Mouse (Mus musculus) layer of hippocampus, adult 11-12 months (tissue): Measurements from ENCODE around the gene Dennd1b.

Experiments
- DNase-seq: peaks from one replicate; pipeline ENCODE4 v3.0.0; 2022; ENCODE audit warnings: low spot score

The Dennd1b gene

DNA sequence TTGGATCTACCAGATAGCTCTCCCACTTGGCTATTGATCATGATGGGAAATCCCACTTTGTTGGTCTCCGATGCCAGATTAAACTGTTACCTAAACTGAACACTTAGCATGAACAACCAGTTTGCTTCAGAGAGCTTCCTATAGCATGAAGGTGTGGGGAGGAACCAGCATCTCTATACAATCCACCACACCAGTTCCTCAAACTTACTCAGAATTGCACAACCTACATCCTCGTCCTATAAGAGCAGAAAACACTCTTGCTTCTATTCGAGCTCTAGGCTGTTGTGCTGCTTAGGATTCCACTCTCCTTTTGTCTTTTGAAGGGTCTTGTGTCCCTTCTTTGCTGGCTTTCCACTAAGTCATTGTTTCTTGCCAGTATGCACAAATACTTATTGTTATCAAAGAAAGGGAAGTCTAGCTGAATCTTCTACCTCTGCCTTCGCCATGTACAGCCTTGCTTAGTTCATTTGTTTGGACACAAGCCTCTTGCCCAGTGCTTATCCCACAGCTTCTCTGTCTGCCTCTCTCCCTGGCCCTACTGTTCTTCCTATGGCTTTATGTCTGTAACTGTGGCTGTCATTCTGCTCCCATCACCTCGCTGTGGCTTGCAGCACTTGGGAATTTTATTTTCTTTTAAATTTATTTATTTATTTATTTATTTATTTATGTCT, 52.0 kb downstream of the Dennd1b start:
- no peak for DNase-seq

- no peak for DNase-seq
Observed at GRCm38 (mm10) chr1:139021298-139021697, 58.1 kb downstream of the Dennd1b start.

- no peak for DNase-seq
Observed at GRCm38 (mm10) chr1:139025882-139026645, 62.8 kb downstream of the Dennd1b start.

GRCm38 (mm10) chr1:139029521-139029920, 66.3 kb downstream of the Dennd1b start:
- DNase-seq: no peak

GRCm38 (mm10) chr1:139032411-139032810, 69.2 kb downstream of the Dennd1b start:
- DNase-seq: no peak

GRCm38 (mm10) chr1:139035141-139035540, 71.9 kb downstream of the Dennd1b start:
- no peak for DNase-seq

DNA sequence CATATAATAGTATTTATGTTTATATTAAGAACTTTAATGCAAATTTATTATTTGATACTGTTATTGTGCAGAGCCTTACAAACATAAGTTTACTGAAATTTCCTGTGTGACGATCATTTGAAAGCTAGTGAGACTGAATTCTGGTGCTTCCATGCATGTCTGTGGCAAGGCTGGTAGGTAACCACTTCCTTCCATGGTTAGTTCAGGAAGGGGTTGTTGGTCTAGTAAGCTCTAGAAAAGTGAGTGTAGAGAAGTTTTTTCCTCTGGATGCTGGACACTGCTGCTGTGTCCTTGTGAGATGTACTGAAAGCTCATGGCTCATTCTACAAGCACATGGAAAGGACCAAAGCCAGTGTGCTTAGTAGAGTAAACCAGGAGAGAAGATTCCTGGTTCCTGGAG, 73.1 kb downstream of the Dennd1b start:
- DNase-seq: no peak

DNA sequence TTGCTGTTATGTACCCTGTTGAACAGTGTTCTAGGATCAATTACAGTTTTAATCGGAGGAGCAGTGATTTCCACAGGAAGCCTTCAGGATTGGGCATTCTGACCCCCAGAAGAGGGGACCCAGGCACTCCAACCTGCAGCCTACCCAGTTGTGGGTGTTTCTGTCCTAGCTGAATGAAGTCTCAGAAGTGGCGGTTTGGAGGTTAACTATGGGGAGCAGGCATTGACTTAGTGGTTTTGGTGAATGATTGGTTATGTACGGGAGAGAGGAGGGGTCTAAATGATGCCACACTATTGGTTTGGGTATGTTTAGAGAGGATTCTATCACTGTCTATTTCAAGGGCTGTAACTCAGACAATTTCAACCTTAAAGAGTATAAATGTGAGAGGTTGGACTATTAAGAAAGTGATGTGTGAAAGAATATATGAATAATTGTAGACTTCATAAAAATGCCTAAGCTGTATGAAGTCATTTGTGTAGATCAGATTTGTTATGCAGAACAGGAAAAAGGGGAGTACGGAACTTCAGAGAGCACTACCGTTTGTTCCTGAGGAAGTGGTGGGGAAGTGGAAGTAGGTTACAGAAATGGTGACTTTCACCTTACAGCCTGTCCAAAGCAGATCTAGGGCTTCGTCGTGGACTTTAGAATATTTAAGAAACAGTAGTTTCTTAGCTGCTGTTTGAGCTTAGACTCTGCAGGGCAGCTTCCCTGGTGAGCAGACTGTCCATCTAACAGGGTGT, 73.7 kb downstream of the Dennd1b start:
- no peak for DNase-seq

DNA sequence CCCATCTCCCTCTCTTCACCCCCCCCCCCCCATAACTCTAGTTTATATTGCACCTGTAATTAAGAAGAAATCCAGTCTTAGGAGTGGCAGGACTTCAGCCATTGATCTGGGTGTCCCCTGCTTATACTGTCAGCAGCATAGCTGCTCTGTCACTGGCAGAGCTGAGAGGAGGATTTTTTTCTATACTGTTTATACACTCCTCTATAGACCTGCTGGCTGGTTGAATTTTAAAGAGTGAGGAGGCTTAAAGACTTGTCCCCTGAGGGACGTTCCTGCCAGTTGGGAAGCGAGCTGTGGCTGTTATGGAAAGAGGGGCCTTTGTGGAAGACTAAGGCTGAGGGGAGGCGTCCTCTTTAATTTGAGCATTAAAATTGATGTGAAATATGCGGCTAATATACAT, 74.8 kb downstream of the Dennd1b start:
- no peak for DNase-seq

DNA sequence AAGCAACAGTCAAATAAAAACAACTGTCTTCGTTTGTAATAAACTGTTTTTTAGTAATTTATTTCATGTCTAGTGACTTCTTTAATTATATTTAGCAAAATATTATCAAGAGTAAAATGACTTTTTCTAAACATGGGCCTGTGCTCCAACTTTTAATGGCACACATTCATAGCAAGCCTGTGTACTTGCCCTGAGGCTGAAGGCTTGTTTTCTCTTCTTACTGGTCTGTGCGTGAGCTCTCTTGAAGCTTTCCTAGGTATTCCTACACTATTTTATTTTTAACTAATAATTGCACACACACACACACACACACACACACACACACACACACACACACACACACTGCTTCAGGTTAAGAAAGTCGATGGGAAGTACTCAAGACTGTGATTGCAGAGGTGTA, 75.4 kb downstream of the Dennd1b start:
- no peak for DNase-seq

DNA sequence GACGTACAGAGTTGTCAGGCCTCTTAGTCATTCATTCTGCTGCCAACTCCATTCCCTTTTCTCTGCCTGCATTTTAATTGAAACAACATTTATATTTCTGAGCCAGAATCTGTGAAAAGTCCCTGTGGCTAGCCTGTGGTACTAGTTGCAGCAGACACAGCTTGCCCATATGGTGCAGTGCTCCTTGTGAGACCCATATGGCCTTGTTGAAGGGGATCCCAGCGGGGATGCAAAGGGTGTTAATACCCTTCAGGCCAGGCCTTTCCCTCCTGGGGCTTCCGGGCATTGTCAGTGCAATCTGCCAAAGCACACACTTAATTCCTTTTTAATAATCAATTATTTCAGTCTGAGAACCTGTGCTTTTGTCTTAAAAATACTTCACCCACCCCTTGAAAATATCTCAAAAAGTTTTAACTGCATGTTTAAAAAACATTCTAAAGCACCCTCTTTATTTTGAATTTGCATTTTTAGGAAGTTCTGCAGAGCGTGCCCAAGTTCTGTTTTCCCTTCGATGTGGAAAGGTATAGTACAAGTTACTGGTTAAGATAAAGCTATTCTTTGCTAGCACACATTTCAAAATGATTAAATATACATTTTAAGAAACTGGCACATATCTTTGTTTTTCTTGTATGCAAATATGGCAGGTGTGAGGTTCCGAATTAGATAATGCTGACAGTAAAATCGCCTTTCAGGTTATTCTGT, 76.4 kb downstream of the Dennd1b start:
- DNase-seq: no peak

DNA sequence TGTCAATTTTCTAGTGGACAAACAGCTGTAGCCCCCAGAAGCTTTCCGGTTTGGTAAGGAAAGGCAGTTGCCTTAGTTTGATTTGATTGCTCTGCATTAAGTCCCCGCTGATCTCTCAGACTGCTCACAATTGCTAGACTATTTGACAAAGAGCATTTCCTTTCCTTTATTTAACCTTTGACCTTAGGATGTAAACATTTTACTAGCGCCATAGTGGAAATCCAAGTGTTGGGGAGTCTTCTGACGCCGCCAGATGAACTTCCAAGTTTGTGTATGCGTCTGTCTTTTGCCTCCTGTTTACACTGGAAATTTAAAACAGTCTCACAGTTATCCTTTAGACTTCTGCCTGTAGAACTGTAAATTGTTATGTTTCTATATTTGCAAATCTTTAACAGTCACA, 85.8 kb downstream of the Dennd1b start:
- DNase-seq: no peak

DNA sequence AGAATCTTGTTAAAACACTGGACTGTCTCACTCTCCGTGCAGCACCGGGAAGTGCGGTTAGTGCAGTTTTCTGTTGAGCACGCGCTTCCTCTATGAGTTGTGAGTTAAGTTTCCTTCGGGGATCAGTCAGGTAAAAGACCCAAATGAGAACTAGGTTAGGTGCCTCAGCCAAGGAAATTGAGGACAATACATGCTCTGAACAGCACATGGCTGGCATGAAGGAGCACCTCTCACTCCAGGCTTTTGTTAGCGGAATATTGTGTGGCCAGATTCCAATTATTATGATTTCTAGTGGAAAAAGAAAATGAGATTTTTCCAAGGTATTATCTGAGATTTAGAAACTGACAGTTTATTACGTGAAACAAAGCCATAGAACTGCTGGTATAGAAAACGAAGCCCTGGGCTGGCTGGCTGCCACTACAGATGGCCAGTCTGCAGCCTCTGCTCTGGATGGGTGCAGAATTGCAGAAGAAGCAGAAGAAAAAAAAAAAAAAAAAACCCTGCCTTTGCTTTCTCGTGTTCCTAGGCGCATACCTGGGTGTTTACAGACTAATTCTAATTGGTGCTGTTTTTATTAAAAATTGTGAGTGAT, 86.7 kb downstream of the Dennd1b start:
- DNase-seq: no peak

DNA sequence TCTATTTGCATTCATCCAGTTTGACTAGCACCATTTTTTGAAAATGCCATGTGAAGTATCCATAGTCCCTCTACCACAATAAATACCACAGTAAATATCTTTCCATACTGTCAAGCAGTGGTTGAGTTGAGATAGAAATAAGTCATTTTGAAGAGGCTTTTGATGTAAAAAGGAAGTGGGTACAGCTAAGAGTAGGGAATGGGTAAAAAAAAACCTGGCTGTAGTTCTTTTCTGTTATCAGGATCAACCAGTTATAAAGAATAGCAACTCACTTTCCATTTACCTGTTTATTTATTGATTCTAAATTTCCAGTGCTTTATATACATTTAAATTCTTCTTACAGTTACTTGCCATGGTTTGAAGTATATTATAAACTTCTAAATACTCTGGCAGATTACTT, 89.8 kb downstream of the Dennd1b start:
- no peak for DNase-seq

DNA sequence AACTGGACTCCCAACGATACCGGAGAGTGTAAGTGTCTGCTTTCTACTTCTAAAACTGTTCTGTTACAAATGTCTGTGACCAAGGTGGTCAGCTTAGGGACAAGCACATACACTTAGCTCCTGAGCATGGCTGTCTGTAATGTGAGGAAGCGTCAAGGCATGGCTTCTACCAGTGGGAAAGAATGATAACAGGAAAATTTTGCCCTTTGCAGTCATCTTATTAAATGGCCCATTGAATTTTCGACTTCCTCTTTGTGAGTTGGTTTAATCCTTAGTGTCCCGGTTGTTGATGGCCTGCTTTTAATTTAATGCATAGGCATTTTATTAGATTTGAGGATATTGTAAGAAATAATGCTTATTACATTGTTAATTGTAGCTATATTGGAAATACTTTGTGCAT, 97.1 kb downstream of the Dennd1b start:
- no peak for DNase-seq

- DNase-seq: no peak
Observed at GRCm38 (mm10) chr1:139064711-139065110, 101.5 kb downstream of the Dennd1b start.

- no peak for DNase-seq
Observed at GRCm38 (mm10) chr1:139067210-139067609, 104.0 kb downstream of the Dennd1b start.

- DNase-seq: no peak
Observed at GRCm38 (mm10) chr1:139071015-139071414, 107.8 kb downstream of the Dennd1b start.

DNA sequence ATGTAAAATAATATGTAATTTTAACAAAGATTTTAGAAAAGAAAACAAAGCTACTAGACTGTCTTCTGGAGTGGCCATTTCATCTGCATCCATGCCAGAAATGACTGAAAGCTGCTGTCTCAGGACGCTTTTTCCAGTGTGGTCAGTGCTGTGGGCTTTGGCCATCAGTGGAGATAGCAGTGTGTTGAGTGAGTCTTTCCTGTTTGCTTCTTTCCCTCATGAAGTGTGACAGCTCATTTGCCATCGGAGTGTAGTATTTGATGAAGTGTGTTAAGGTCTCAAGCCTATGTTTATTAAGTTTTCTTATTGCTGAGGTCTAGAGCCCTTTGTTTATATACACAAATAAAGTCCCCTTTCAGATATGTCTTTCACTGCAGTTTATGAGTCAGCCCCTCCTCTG, 112.4 kb downstream of the Dennd1b start:
- no peak for DNase-seq

DNA sequence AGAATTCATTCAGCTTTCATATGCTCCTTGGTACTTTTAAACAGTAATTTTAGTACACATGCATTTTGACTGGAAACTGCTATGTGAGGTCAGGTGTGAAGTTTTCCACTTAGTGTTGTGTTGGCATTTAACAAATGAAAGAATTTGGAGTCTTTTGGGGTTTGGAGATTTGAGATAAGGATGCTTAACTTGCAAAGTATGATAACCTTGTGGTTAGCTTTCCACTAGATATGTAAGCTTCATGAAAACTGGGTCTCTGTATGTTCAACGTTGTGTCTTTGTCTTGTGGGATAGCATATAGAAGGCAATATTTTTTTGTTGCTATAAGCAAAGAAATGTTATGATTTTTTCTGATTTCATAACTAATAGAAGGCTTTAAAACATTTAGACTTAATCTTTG, 114.8 kb downstream of the Dennd1b start:
- no peak for DNase-seq

- DNase-seq: no peak
Observed at GRCm38 (mm10) chr1:139079000-139079399, 115.8 kb downstream of the Dennd1b start.

DNA sequence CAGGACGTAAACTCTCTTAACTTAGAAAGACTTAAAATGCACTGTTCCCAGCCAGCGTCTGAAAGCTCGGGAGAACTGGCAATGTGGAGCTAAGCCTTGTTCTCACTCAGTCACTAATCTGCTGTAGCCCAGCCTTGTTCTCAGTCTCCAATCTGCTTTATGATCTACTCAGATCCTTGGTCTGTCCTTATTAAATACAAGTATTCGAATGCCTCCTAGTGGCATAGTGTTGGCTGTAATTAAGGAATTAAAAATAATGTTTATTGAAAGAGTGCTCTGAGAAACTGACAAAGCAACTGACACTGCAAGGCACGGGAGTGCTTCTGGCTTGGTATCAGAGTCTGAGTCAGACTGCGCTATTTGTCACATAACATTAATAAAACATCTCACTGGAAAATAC, 116.3 kb downstream of the Dennd1b start:
- peak; percentile 38 for DNase-seq
